Mouse (Mus musculus): ENCODE data around the gene Gm49373. TPM values are rescaled to one million over a fixed set of nuclear protein-coding genes. Genes with fewer than 3 reads are reported as not detected.

Gene Gm49373
- 0.15 and 0.40 TPM in 2 replicates for polyA plus RNA-seq (2012; rRNA removed; ENCODE audit: low replicate concordance)

DNA sequence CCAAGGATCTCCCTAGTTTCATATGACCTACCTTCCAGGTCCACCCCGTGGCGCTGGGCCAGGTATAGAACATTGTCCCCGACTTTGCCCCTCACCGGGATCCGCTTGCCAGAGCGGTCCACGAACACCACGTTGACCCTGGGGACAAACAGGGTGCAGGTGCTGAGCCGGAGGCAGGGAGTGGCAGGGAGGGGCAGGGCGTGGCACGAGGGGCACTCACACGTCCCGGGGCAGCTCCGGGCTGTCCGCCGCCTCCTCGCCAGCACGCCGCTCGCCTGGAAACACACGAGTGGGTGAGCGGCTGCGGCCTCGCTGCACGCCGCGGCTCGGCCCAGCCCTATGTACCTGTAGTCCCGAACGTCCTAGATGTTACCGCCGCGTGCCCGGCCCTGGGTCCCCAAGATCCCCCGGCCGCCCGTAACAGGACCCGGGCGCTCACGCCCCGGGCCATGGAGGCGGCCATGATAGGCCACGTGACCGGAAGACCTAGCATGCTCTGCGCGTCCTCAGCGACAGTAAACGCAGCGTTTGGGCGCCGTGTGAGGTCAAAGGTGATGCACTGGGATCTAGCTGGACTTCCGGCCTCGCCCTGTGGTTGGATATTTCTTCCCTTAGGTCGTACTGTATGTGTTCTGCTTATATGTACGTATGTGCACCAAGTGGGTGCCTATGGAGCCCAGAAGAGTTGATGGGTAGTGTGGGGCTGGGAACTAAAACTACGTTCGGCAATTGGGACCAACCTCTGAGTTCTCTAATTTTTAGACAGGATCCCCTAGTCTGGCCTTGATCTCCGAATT, at the start of gene Gm49373, which contains the start of gene Fdx1l:
Gm49373 (minus strand) TSS at position 53 of the 797 bp plus-strand sequence.
Fdx1l (minus strand) TSS at position 571 of the 797 bp plus-strand sequence.

DNA sequence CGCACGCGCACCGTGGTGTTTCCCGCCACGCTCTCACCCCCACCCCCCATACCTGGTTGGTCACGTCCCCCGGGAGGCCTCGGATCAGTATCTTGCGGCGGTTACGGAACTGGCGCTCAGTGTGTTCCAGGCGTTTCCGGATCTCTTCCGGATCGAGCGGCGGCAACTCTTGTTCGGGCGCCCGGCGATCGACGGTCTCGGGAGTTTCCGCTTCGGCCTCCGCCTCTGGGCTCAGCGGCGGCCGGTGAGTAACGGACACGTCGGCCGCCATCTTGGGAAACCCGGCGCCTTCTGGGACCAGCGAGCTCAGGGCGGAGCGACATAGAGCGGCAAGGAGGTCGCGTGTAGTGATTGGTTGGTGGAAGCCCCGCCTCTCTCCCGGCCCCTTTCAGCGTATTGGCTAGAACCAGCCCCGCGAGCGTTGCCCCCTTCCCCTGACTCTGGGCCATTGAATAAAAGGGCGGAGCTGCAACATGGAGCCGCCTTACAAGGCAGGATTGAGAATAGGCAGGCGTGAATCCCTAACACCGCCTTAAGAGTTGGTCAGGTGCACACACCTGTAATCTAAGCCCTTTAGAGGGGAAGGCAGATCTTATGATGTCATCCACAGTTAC, 18.9 kb upstream of the Gm49373 start, which contains the start of the genes Gm38431 and Raver1:
Gm38431 (minus strand) TSS at position 291 of the 614 bp plus-strand sequence.
Raver1 (minus strand) TSS at position 302 of the 614 bp plus-strand sequence.

DNA sequence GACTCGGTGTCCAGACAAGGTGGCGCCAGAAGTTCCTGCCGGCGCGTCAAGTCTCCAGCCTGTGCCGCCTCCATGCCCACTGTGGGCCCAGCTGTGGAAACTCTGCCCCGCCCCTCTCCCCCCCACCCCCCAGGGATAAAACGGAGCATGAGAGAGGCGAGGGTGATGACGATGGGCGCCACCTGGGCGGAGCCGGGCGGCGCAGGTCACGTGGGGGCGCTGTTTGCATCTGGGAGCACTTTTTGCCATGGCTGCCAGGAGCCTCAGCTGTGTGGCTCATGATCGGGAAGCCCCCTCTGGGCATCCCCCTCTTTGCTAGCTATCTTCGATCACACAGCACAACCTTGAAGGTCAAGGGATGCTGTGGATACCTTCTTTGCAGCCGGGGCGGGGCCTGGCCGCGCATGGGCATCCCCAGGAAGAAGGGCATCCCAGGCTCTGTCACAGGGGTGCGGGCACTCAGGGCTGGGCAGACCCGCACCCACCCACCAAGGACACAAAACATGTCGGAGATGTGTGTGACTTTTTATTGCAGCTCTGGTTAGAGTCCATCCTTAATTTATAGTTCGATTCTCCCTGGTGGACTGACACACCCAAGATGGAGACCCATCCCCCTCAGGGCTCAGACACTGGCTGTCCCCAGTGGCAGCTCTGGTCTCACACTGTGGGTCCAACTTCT, 5.8 kb downstream of the Gm49373 start, which contains the start of gene Zglp1:
Zglp1 (minus strand) TSS at position 88 of the 679 bp plus-strand sequence.

DNA sequence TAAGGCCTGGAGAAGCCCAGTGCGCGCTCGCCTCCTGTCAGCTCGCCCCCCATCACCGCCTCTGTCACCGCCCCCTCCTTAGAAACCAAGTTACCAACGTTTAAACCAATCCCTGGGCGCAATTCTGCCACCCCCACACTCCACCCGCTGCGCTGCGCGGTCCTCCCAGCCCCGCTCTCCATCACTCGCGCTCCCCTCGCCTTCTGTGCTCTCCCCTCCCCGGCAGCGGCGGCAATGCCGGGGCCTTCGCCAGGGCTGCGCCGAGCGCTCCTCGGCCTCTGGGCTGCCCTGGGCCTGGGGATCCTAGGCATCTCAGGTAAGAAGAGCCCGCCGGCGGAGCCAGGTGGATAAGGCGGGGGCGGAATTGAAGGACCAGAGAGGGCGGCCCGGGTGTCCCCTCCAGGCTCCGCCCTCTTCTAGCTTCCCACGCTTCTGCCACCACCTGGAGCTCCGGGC, 41.0 kb downstream of the Gm49373 start, which contains the start of gene Icam5:
Icam5 (plus strand) TSS at position 178 of the 456 bp plus-strand sequence.

DNA sequence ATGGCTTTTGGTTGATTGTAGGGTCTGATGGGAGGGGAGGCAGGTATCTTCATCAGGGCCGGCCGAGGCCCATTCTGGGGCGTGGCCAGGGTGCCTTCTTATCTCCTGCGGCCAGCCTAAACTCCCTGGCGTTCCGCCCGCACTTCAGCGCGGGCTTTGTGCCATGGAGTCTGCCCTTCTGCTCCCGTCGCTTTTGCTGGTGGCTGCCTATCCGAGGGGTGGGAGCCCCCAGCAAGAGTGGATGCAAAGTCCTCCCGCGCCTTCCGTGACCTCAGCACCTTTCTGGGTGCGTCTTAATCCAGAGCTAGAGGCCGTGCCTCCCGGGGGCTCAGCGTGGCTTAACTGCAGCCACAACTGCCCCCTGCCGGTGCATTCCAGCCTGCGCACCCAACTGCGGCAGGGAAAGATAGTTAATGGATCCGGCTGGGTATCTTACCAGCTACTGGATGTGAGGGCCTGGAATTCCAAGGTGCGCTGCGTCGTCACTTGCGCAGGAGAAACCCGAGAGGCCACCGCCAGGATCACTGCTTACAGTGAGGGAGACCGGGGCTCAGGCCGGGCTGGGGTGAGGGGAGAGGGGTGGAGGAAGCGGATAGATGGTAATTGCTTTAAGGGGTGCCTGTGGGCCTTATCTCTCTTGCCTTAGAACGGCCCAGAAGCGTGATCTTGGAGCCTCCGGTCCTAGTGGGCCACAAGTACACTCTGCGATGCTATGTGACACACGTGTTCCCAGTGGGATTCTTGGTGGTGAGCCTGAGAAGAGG, 43.4 kb downstream of the Gm49373 start, which contains the start of gene Icam4:
Icam4 (plus strand) TSS at position 83 of the 764 bp plus-strand sequence.

DNA sequence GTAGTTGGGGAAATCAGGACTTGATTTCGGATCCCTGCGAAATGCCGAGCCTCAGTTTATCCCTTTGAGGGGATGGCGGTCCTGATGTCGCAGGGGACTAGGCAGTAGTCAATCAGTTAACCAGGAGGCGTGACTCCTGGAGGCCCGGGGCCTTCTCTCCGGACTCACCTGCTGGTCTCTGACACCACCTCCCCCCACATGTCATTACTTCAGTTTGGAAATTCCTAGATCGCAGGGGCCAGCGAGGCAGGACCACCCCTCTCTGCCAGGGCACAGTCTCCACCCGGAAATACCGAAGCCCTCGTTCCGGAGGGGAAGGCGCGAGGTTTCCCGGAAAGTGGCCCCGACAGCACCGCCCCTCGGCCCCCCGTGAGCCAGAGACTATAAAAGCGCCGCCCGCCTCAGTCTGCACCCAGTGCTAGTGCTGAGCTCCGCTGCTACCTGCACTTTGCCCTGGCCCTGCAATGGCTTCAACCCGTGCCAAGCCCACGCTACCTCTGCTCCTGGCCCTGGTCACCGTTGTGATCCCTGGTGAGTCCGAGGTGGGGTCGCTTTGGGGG, 57.2 kb downstream of the Gm49373 start, which contains the start of gene Icam1:
Icam1 (plus strand) TSS at position 415 of the 560 bp plus-strand sequence.

Other genes with a start within 250 kb of the Gm49373 start
- 30.5 and 45.4 TPM in 2 replicates for gene A230050P20Rik, start 204.5 kb downstream of the Gm49373 start, polyA plus RNA-seq (2012; rRNA removed; ENCODE audit: low replicate concordance)
- 5.3 and 7.1 TPM in 2 replicates for gene Angptl6, start 193.4 kb downstream of the Gm49373 start, polyA plus RNA-seq (2012; rRNA removed; ENCODE audit: low replicate concordance)
- 42.0 and 95.8 TPM in 2 replicates for gene Ppan, start 184.9 kb downstream of the Gm49373 start, polyA plus RNA-seq (2012; rRNA removed; ENCODE audit: low replicate concordance)
- 85.5 and 104 TPM in 2 replicates for gene Eif3g, start 174.5 kb downstream of the Gm49373 start, polyA plus RNA-seq (2012; rRNA removed; ENCODE audit: low replicate concordance)
- gene Dnmt1, start 113.2 kb downstream of the Gm49373 start, polyA plus RNA-seq (2012; rRNA removed; ENCODE audit: low replicate concordance), result 18.2 and 20.2 TPM in 2 replicates
- 1.6 and 2.6 TPM in 2 replicates for gene S1pr2, start 96.3 kb downstream of the Gm49373 start, polyA plus RNA-seq (2012; rRNA removed; ENCODE audit: low replicate concordance)
- 130 and 187 TPM in 2 replicates for gene Mrpl4, start 70.4 kb downstream of the Gm49373 start, polyA plus RNA-seq (2012; rRNA removed; ENCODE audit: low replicate concordance)
- 6.5 TPM in 2 replicates for gene Icam1, start 57.1 kb downstream of the Gm49373 start, polyA plus RNA-seq (2012; rRNA removed; ENCODE audit: low replicate concordance)
- 0.14 and 0.83 TPM in 2 replicates for gene Icam4, start 43.7 kb downstream of the Gm49373 start, polyA plus RNA-seq (2012; rRNA removed; ENCODE audit: low replicate concordance)
- 0.13 TPM in 2 replicates for gene Icam5, start 41.0 kb downstream of the Gm49373 start, polyA plus RNA-seq (2012; rRNA removed; ENCODE audit: low replicate concordance)
- gene Zglp1, start 6.0 kb downstream of the Gm49373 start, polyA plus RNA-seq (2012; rRNA removed; ENCODE audit: low replicate concordance), result 0.25 and 0.50 TPM in 2 replicates
- gene Fdx1l, start 518 bp upstream of the Gm49373 start, polyA plus RNA-seq (2012; rRNA removed; ENCODE audit: low replicate concordance), result 29.2 and 69.8 TPM in 2 replicates
- gene Gm38431, start 18.9 kb upstream of the Gm49373 start, polyA plus RNA-seq (2012; rRNA removed; ENCODE audit: low replicate concordance), result 13.2 and 24.6 TPM in 2 replicates
- gene Raver1, start 18.9 kb upstream of the Gm49373 start, polyA plus RNA-seq (2012; rRNA removed; ENCODE audit: low replicate concordance), result 70.5 and 116 TPM in 2 replicates
- gene Tyk2, start 58.1 kb upstream of the Gm49373 start, polyA plus RNA-seq (2012; rRNA removed; ENCODE audit: low replicate concordance), result 21.7 and 25.1 TPM in 2 replicates
- 16.3 and 27.9 TPM in 2 replicates for gene Cdc37, start 76.9 kb upstream of the Gm49373 start, polyA plus RNA-seq (2012; rRNA removed; ENCODE audit: low replicate concordance)
- gene Pde4a, start 92.6 kb upstream of the Gm49373 start, polyA plus RNA-seq (2012; rRNA removed; ENCODE audit: low replicate concordance), result 2.9 and 4.7 TPM in 2 replicates
- gene Keap1, start 166.3 kb upstream of the Gm49373 start, polyA plus RNA-seq (2012; rRNA removed; ENCODE audit: low replicate concordance), result 68.3 and 85.9 TPM in 2 replicates
- gene S1pr5, start 175.3 kb upstream of the Gm49373 start, polyA plus RNA-seq (2012; rRNA removed; ENCODE audit: low replicate concordance), result 0.13 and 0.16 TPM in 2 replicates
- gene Atg4d, start 192.2 kb upstream of the Gm49373 start, polyA plus RNA-seq (2012; rRNA removed; ENCODE audit: low replicate concordance), result 75.4 and 213 TPM in 2 replicates
- 8.6 and 13.3 TPM in 2 replicates for gene Kri1, start 214.9 kb upstream of the Gm49373 start, polyA plus RNA-seq (2012; rRNA removed; ENCODE audit: low replicate concordance)
- 15.2 and 22.1 TPM in 2 replicates for gene Cdkn2d, start 218.3 kb upstream of the Gm49373 start, polyA plus RNA-seq (2012; rRNA removed; ENCODE audit: low replicate concordance)
- gene Ap1m2, start 239.2 kb upstream of the Gm49373 start, polyA plus RNA-seq (2012; rRNA removed; ENCODE audit: low replicate concordance), result 55.7 and 57.9 TPM in 2 replicates
- 9.2 and 13.8 TPM in 2 replicates for gene Slc44a2, start 247.6 kb upstream of the Gm49373 start, polyA plus RNA-seq (2012; rRNA removed; ENCODE audit: low replicate concordance)